Mouse (Mus musculus) cerebellum, adult 2 months (tissue): ENCODE measurements around the gene Hspa12a. TPM values are rescaled to one million over a fixed set of nuclear protein-coding genes. Genes with fewer than 3 reads are reported as not detected.

ENCODE experiments used
- DNase-seq, 2 experiments: peaks; one replicate each; pipeline ENCODE4 v3.0.0; 2021
- H3K27ac ChIP-seq: fragments of 200-500 bp; 2 replicates; pipeline ENCODE4 v1.5.1; 2012; ENCODE audit warnings: low read length, control low read depth, inconsistent platforms; ENCODE audit not compliant: insufficient read depth
- H3K27me3 ChIP-seq: fragments of 200-500 bp; 2 replicates; pipeline ENCODE4 v1.6.1; 2012; ENCODE audit warnings: inconsistent platforms, mild to moderate bottlenecking, low read length, moderate library complexity; ENCODE audit not compliant: control insufficient read depth, insufficient read depth
- H3K4me1 ChIP-seq: fragments of 200-500 bp; 2 replicates; pipeline ENCODE4 v1.6.1; 2011; ENCODE audit warnings: low read length; ENCODE audit not compliant: control insufficient read depth, insufficient read depth
- H3K4me3 ChIP-seq: fragments of 200-500 bp; replicated peaks from 2 replicates; pipeline ENCODE3; 2011; ENCODE audit warnings: mild to moderate bottlenecking, low read depth, low read length, control low read depth; ENCODE audit not compliant: insufficient read depth
- CTCF ChIP-seq: fragments of 200-500 bp; IDR thresholded peaks from 2 replicates; pipeline ENCODE4 v1.5.1; 2011; ENCODE audit warnings: low read depth, mild to moderate bottlenecking, control low read depth, low read length, moderate library complexity, borderline replicate concordance; ENCODE audit not compliant: insufficient read depth
- POLR2A ChIP-seq: fragments of 200-500 bp; IDR thresholded peaks from 2 replicates; pipeline ENCODE4 v1.6.1; 2011; ENCODE audit warnings: low read length, control low read depth, borderline replicate concordance; ENCODE audit not compliant: insufficient read depth
- WGBS: fragments of 180-500 bp; shearing (Covaris S2); methylation state at CpG from one replicate; pipeline ENCODE4 v1.1.7; 2018; 5-methylcytosine and 5-hydroxymethylcytosine counted together
- polyA plus RNA-seq: library from polyadenylated mRNA; depleted of rRNA; stranded (reverse); fragments of >200 nt; gene quantifications from 2 replicates; pipeline ENCODE4 v1.2.3, GENCODE M21; 2012

Gene Hspa12a
- polyA plus RNA-seq, 1 experiment: 103 TPM

DNA sequence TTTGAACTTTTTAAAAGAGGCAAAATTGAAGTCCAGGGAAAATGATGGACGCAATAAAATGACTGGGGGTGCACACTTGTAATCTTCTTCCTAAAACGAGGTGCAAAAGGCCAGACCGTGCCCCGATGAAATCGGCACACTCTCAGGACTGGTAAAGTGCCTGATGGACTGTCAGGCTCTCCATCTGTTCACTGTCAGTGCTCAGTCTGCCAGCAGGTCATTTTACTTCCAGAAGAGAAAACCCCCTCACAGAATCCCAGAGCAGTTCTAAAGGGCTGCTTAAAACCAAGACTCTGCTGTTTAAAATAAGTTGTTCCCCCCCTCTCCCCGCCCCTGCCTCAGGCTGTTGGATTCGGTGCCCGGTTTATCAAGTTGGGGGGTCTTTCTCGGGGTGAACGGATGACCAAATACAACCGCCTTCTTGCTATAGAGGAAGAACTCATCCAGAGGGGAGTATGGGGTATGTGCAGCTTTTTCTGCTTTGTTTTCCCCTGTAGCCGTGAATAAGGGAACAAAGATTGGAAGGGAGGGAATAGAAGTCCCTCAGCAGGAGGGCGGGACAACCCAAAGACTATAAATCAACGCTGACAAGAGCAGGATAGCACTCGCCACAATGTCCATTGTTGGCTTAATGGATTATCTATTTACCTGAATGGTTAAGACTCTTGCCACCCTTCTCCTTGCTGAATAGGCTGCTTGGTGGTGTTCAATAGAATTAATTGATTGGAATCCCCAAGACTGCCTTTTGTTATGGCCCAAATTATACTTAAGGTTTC, 25.5 kb upstream of the Hspa12a start:
- Histone ChIP-seq H3K4me1 (no peaks in the 10 kb centered on the region; the same call in 1 of the 2 replicates), H3K27me3 (no peaks in the 10 kb centered on the region), H3K4me3 (no peak overlapping the region), H3K27ac (no peak overlapping the region)
- peak; percentile 23 to 47 for DNase-seq
- 21% methylated on average over 15 of the region's 15 CpGs for WGBS
- TF ChIP-seq POLR2A (no peak), CTCF (no peak)

- Histone ChIP-seq H3K4me1 (no peaks in the 10 kb centered on the region), H3K4me3 (no peak overlapping the region), H3K27ac (no peak overlapping the region), H3K27me3 (no peaks in the 10 kb centered on the region)
- DNase-seq: no peak
- 82% methylated on average over 8 of the region's 8 CpGs for WGBS
- TF ChIP-seq POLR2A: no peak
- TF ChIP-seq CTCF: no peak
These were observed 19.6 kb upstream of the Hspa12a start for GRCm38 (mm10) chr19:58963011-58963410.

DNA sequence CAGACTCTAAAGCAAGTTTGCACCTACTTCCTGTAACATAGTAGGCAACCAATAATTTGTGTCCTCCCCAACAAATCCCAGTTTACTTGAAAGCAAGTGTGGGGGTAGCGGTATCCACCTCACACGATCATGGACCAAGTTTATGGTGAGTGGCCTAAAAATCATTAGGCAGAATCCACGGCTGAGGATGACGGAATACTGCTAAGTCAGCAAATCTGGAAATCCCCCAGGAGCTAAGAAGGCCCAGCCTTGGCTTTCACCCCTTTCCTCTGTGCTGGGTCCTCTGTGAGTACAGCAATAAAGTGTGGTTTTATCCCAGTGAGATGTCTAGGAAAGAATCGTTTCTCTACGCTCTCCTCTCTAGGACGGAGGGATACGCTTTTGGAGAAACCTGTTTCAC, 11.3 kb upstream of the Hspa12a start:
- H3K4me1 ChIP-seq: no peaks in the 10 kb centered on the region
- H3K27me3 ChIP-seq: no peaks in the 10 kb centered on the region
- WGBS: 92% methylated on average over 8 of the region's 8 CpGs
- no peak overlapping the region for H3K27ac ChIP-seq
- H3K4me3 ChIP-seq: no peak overlapping the region
- TF ChIP-seq CTCF (no peak), POLR2A (no peak)
- DNase-seq: no peak

- no peaks in the 10 kb centered on the region for H3K4me1 ChIP-seq
- no peaks in the 10 kb centered on the region for H3K27me3 ChIP-seq
- WGBS: 79% methylated on average over 12 of the region's 13 CpGs
- H3K27ac ChIP-seq: no peak overlapping the region
- TF ChIP-seq POLR2A: no peak
- no peak for TF ChIP-seq CTCF
- DNase-seq: no peak
- H3K4me3 ChIP-seq: no peak overlapping the region
These were observed 8.8 kb upstream of the Hspa12a start for GRCm38 (mm10) chr19:58952236-58952635.

- H3K4me3 ChIP-seq: no peak overlapping the region
- no peaks in the 10 kb centered on the region for H3K27me3 ChIP-seq
- TF ChIP-seq CTCF: no peak
- no peak for TF ChIP-seq POLR2A
- no peak overlapping the region for H3K27ac ChIP-seq
- H3K4me1 ChIP-seq: no peaks in the 10 kb centered on the region
- no peak for DNase-seq
- 45% methylated on average over 3 of the region's 3 CpGs for WGBS
These were observed 8.1 kb upstream of the Hspa12a start for GRCm38 (mm10) chr19:58951521-58951920.

- H3K27ac ChIP-seq: no peak overlapping the region
- 89% methylated on average over 7 of the region's 7 CpGs for WGBS
- DNase-seq: no peak
- no peak overlapping the region for H3K4me3 ChIP-seq
- H3K27me3 ChIP-seq: no peaks in the 10 kb centered on the region
- no peak for TF ChIP-seq CTCF
- TF ChIP-seq POLR2A: no peak
- peaks cover 4% of the 10 kb centered on the region; the same call in 1 of the 2 replicates for H3K4me1 ChIP-seq
These were observed 2.5 kb upstream of the Hspa12a start for GRCm38 (mm10) chr19:58945959-58946358.

- Histone ChIP-seq H3K27me3 (no peaks in the 10 kb centered on the region), H3K27ac (no peak overlapping the region), H3K4me1 (no peaks in the 10 kb centered on the region), H3K4me3 (no peak overlapping the region)
- TF ChIP-seq POLR2A: no peak
- no peak for TF ChIP-seq CTCF
- DNase-seq: no peak
- 35% methylated on average over 4 of the region's 4 CpGs for WGBS
These were observed 10.4 kb downstream of the Hspa12a start for GRCm38 (mm10) chr19:58933062-58933461.

DNA sequence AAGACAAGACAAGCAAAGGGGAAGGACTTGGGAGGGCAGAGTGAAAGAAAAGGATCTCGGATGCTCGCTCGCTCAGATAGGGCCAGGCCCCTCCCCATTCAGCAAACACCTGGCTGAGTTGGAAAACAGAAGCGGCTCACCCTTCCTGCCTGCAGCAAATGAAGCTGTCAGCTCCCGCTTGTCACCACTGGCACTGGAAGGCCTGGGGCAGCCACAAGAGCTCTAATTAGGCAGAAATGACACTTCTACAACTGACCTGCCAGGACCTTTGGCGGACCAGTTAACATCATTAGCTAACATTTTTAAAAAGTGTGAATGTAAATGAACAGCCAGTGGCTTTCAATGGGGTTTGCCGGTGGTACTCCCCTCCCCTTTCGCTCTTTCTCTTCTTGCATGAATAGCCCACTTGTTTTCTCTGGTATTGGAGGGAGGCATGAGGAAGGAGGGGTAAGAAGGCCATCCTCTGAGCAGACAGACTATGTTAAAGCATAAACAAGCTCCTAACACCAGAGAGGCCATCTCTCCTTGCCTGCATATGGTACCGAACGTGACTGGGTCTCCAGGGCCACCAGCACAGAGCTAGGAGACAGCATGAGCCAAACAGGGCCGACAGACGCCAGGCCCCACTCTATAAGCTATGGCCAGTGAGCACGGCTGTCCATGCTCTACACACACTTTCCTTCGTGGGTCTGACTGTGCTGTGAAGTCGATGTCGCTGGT, 12.2 kb downstream of the Hspa12a start:
- TF ChIP-seq CTCF (no peak), POLR2A (no peak)
- Histone ChIP-seq H3K27me3 (no peaks in the 10 kb centered on the region), H3K27ac (no peak overlapping the region), H3K4me3 (no peak overlapping the region), H3K4me1 (no peaks in the 10 kb centered on the region)
- 45% methylated on average over 16 of the region's 16 CpGs for WGBS
- DNase-seq: no peak
